Mouse (Mus musculus): Measurements from ENCODE around the gene B430306N03Rik. TPM values are rescaled to one million over a fixed set of nuclear protein-coding genes. Genes with fewer than 3 reads are reported as not detected.
"Not testable (repeated sequence)": the region's sequence is repeated elsewhere in the genome, so short reads cannot be mapped to it uniquely, and the experiment has no call there.

B430306N03Rik gene
- polyA plus RNA-seq, 1 experiment from 2014 or later = not detected

- Histone ChIP-seq H3K4me3 (replicated peaks) (no peak within 1 kb of the TSS), H3K36me3 (no peaks in the 10 kb centered on the region), H3K9me3 (no peaks in the 10 kb centered on the region), H3K27me3 (no peaks in the 10 kb centered on the region), H3K4me2 (replicated peaks) (no peak within 1 kb of the TSS), H3K9ac (replicated peaks) (no peak within 1 kb of the TSS), H3K4me1 (replicated peaks) (no peaks in the 10 kb centered on the region), H3K27ac (no peak within 1 kb of the TSS)
- 89% methylated on average over 5 of the region's 5 CpGs for WGBS
- ATAC-seq = no peak
These were observed 30.3 kb downstream of the B430306N03Rik start, which contains the start of gene Trem2 for GRCm38 (mm10) chr17:48346231-48346630. TSS of gene Trem2 (plus strand) at chr17:48346401.

DNA sequence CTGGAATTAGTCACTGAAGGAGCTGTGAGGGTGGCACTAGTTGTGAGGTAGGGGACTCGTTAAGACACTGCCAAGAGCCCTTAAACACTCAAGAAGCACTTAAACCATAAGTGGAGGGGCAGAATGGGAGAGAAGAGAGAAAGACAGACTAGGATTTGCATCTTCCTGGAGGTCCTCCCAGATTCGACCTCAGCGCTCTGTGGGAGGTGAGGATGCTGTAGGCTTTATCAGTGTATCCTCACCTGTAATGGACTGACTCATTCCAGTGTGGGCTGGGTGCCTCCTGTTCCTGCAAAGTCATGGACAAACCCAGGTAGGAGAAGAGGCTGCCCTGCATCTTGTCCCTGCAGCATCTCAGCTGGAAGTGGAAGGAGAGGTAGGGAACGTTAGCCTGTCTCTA, 30.9 kb downstream of the B430306N03Rik start:
- no peak for ATAC-seq
- Histone ChIP-seq H3K4me2 (replicated peaks) (no peak overlapping the region), H3K27ac (no peak overlapping the region), H3K36me3 (no peaks in the 10 kb centered on the region), H3K9me3 (no peaks in the 10 kb centered on the region), H3K9ac (replicated peaks) (no peak overlapping the region), H3K4me3 (replicated peaks) (no peak overlapping the region), H3K4me1 (replicated peaks) (no peaks in the 10 kb centered on the region), H3K27me3 (no peaks in the 10 kb centered on the region)
- WGBS = 63% methylated on average over 4 of the region's 4 CpGs

DNA sequence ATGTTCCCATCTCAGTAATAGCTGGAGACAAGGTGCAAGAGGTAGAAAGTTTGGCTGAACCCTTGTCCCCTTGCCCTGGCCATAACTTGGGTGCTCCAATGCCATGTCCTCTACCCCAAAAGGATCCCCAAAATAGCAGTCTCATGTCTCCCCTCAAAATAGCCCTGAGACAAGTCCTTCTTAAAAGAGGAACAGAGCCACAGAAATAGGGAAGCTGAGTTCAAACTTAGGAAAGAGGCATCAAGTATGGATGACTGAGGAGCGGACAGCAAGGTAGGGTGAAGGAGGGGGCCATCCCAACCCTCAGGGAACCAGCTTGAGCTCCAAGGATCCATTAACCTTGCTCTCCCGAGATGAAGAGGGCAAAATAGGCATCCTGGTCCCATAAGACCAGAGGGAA, 31.3 kb downstream of the B430306N03Rik start:
- WGBS = 87% methylated on average over 2 of the region's 2 CpGs

DNA sequence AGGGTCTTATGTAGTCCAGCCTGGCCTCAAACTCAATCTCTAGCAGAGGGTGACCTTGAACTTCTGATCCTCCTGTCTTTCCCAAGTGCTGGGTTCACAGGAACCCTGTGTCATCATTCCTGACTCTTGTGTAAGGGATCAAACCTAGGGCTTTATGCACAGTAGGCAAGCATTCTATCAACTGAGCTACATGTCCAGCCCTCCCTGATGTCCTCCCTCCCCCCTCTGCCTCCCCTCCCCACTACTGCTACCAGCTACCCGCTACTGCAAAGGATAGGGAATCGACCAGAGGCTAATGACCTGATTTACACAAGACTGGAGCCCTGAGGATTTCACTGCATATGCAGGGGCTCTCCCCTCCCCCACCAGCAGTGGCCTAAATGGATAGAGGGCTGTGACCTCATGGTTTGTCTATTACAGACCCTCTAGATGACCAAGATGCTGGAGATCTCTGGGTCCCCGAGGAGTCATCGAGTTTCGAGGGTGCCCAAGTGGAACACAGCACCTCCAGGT, 34.8 kb downstream of the B430306N03Rik start:
- H3K36me3 ChIP-seq = no peaks in the 10 kb centered on the region
- H3K4me2 ChIP-seq (replicated peaks) = no peak overlapping the region
- H3K9me3 ChIP-seq = no peaks in the 10 kb centered on the region
- no peaks in the 10 kb centered on the region for H3K4me1 ChIP-seq (replicated peaks)
- 77% methylated on average over 5 of the region's 5 CpGs for WGBS
- H3K27ac ChIP-seq = no peak overlapping the region
- no peaks in the 10 kb centered on the region for H3K27me3 ChIP-seq
- no peak for ATAC-seq
- H3K9ac ChIP-seq (replicated peaks) = no peak overlapping the region
- no peak overlapping the region for H3K4me3 ChIP-seq (replicated peaks)

More for the DNA sequence above, 31.3 kb downstream of the B430306N03Rik start:
- ATAC-seq = no peak
- H3K4me3 ChIP-seq (replicated peaks) = no peak overlapping the region
- no peak overlapping the region for H3K4me2 ChIP-seq (replicated peaks)
- no peaks in the 10 kb centered on the region for H3K27me3 ChIP-seq
- H3K4me1 ChIP-seq (replicated peaks) = no peaks in the 10 kb centered on the region
- no peak overlapping the region for H3K27ac ChIP-seq
- H3K9me3 ChIP-seq = no peaks in the 10 kb centered on the region
- no peak overlapping the region for H3K9ac ChIP-seq (replicated peaks)
- no peaks in the 10 kb centered on the region for H3K36me3 ChIP-seq

- H3K9me3 ChIP-seq; H3K9ac ChIP-seq (replicated peaks); H3K36me3 ChIP-seq; ATAC-seq; H3K4me2 ChIP-seq (replicated peaks); H3K27ac ChIP-seq; H3K4me1 ChIP-seq (replicated peaks); H3K27me3 ChIP-seq; H3K4me3 ChIP-seq (replicated peaks): not testable (repeated sequence)
- 65% methylated on average over 7 of the region's 7 CpGs for WGBS
These were observed 37.0 kb downstream of the B430306N03Rik start for GRCm38 (mm10) chr17:48352976-48353375.

DNA sequence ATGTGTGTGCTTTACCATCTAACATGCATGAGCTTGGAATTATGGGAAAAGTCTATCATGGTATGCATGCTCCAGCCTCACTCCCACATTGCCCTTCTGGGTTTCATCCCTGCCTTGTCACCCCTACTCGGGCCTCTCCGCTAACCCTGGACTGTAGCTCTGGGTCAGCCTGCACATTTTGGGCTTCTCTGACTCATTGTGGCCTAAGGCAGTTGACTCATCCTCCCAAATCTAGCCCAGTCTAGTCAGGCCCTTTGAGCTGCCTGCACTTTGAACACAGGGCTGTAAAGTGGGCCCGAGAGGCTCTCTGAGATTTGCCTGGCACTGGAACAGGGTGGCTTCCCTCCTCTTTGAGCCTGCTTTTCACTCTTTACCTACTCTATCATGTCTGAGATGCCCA, 39.9 kb downstream of the B430306N03Rik start:
- no peak overlapping the region for H3K4me2 ChIP-seq (replicated peaks)
- no peaks in the 10 kb centered on the region for H3K27me3 ChIP-seq
- H3K4me1 ChIP-seq (replicated peaks) = no peaks in the 10 kb centered on the region
- no peak overlapping the region for H3K27ac ChIP-seq
- WGBS = 85% methylated on average over 3 of the region's 3 CpGs
- no peaks in the 10 kb centered on the region for H3K36me3 ChIP-seq
- no peak for ATAC-seq
- no peak overlapping the region for H3K4me3 ChIP-seq (replicated peaks)
- no peaks in the 10 kb centered on the region for H3K9me3 ChIP-seq
- no peak overlapping the region for H3K9ac ChIP-seq (replicated peaks)

DNA sequence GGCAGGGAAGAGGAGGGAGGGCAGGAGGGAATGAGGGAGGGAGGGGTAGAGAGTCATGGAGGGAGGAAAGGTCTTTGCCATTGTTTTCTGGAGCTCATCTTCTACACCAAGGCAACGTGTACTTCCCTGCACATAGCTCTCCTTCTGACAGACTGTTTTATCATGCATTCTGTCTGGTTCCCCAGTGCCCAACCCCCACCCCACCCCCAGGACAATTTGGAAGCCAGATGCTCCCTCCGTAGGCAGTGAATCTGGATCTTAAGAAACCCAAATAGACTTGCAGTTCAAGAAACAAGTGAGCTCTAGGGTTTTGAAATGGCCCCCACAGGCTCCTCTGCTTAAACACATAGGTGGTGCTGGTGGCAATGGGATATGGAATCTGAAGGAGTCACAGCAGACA, 42.0 kb downstream of the B430306N03Rik start:
- Histone ChIP-seq H3K9ac (replicated peaks) (no peak overlapping the region), H3K36me3 (no peaks in the 10 kb centered on the region), H3K27me3 (no peaks in the 10 kb centered on the region), H3K27ac (no peak overlapping the region), H3K4me1 (replicated peaks) (no peaks in the 10 kb centered on the region), H3K4me2 (replicated peaks) (no peak overlapping the region), H3K9me3 (no peaks in the 10 kb centered on the region), H3K4me3 (replicated peaks) (no peak overlapping the region)
- no peak for ATAC-seq
- WGBS = 43% methylated on average over 2 of the region's 2 CpGs

DNA sequence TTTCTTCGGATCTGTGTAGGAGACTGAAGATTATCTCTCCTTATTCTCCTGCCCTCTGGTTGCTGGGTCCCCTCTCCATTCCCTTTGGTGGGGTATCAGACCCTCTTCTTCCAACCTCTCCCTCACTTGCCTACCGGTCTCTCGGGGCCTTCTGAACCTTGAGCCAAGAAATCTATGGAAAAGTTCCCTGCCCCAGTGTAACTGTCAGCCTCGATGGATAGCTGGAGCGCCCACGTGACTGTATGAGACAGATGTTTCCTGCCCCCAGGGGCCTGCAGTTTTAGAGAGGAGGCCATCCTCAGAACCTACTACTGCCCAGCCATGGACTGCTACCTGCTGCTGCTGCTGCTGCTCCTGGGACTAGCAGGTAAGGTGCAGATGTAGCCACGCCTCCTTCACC, 43.7 kb downstream of the B430306N03Rik start, which contains the start of gene Treml1:
Gene Treml1, plus strand, starts transcription at position 301 of the 400 bp plus-strand sequence.
- H3K36me3 ChIP-seq = no peaks in the 10 kb centered on the region
- H3K27me3 ChIP-seq = no peaks in the 10 kb centered on the region
- H3K4me3 ChIP-seq (replicated peaks) = no peak within 1 kb of the TSS
- no peak within 1 kb of the TSS for H3K4me2 ChIP-seq (replicated peaks)
- H3K9me3 ChIP-seq = no peaks in the 10 kb centered on the region
- no peaks in the 10 kb centered on the region for H3K4me1 ChIP-seq (replicated peaks)
- no peak within 1 kb of the TSS for H3K9ac ChIP-seq (replicated peaks)
- 86% methylated on average over 7 of the region's 7 CpGs for WGBS
- no peak within 1 kb of the TSS for H3K27ac ChIP-seq
- no peak for ATAC-seq

DNA sequence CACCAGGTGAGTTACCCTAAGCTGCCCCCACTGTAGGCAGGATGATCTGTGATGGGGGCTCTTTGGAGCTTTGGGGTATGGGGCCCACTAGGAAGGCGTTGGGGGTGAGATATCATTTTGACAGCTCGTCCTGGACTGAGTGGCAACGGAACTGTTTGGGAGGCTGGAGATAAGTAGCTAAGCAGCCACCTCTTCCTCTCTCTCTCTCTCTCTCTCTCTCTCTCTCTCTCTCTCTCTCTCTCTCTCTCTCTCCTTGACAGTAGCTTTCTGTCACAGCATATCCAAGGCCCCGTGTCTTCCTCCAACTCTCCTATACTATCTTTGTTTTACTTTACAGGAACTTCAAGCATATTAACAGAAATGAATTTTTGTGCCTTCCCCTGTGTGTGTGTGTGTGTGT, 44.5 kb downstream of the B430306N03Rik start:
- Histone ChIP-seq H3K27me3 (no peaks in the 10 kb centered on the region), H3K9ac (replicated peaks) (no peak overlapping the region), H3K27ac (no peak overlapping the region), H3K4me3 (replicated peaks) (no peak overlapping the region), H3K4me2 (replicated peaks) (no peak overlapping the region), H3K9me3 (no peaks in the 10 kb centered on the region), H3K4me1 (replicated peaks) (no peaks in the 10 kb centered on the region), H3K36me3 (no peaks in the 10 kb centered on the region)
- ATAC-seq = no peak
- WGBS = 94% methylated on average over 4 of the region's 4 CpGs

DNA sequence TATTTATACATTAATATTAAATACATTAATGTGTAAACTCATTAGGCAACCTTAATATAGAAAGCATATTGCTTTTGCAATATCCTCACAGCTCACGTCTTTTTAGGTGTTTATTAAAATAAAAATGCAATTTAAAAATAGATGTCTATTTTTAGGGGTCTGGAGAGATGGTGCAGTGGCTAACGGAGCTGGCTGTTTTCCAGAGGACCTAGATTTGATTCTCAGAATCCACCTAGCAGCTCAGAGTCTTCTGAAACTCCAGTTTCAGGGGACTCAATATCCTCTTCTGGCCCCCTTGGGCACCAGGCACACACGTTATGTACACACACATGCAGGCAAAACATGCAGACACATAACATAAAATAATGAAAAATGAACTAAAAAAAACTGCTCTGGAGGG, 46.4 kb downstream of the B430306N03Rik start:
- Histone ChIP-seq H3K4me3 (replicated peaks) (no peak overlapping the region), H3K4me1 (replicated peaks) (no peaks in the 10 kb centered on the region), H3K9me3 (no peaks in the 10 kb centered on the region), H3K27ac (no peak overlapping the region), H3K36me3 (no peaks in the 10 kb centered on the region), H3K9ac (replicated peaks) (no peak overlapping the region), H3K27me3 (no peaks in the 10 kb centered on the region), H3K4me2 (replicated peaks) (no peak overlapping the region)
- 87% methylated on average over 3 of the region's 3 CpGs for WGBS
- no peak for ATAC-seq

GRCm38 (mm10) chr17:48362966-48363365, 47.0 kb downstream of the B430306N03Rik start:
- WGBS = 88% methylated on average over 8 of the region's 8 CpGs
- H3K4me2 ChIP-seq (replicated peaks) = no peak overlapping the region
- no peaks in the 10 kb centered on the region for H3K27me3 ChIP-seq
- no peak overlapping the region for H3K9ac ChIP-seq (replicated peaks)
- H3K9me3 ChIP-seq = no peaks in the 10 kb centered on the region
- no peak overlapping the region for H3K4me3 ChIP-seq (replicated peaks)
- no peaks in the 10 kb centered on the region for H3K4me1 ChIP-seq (replicated peaks)
- H3K36me3 ChIP-seq = no peaks in the 10 kb centered on the region
- no peak overlapping the region for H3K27ac ChIP-seq
- no peak for ATAC-seq

DNA sequence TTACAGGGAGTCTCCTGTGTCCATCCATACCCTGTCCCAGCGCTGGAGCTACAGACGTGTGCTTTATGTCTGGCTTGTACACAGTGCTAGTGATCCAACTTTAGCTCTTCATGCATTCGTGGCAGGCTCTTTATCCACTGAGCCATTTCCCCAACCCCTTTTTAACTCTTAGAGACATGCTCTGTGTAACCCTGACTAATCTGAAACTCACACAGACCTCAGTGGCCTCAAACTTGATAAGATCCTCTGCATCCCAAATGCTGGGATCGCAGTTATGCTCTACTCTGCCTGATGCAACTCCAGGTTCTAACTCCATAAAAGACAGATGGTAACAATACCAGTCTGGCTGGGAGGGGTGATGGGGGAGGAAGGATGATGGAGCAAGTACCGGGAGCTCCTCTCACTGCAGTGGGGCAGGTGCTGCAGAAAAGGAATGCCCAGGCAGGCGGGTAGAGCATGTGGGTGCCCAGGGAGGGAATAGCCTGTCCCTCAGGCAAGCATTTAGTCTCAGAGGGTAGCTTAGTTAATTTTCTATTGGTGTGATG, 47.6 kb downstream of the B430306N03Rik start:
- Histone ChIP-seq H3K4me3 (replicated peaks) (no peak overlapping the region), H3K9me3 (no peaks in the 10 kb centered on the region), H3K9ac (replicated peaks) (no peak overlapping the region), H3K4me1 (replicated peaks) (no peaks in the 10 kb centered on the region), H3K27me3 (no peaks in the 10 kb centered on the region), H3K27ac (no peak overlapping the region), H3K36me3 (no peaks in the 10 kb centered on the region), H3K4me2 (replicated peaks) (no peak overlapping the region)
- no peak for ATAC-seq
- 82% methylated on average over 6 of the region's 6 CpGs for WGBS
